Mouse (Mus musculus) liver, adult 2 months (tissue): ENCODE data around the gene Apela.

ENCODE experiments used
- CTCF ChIP-seq: fragments of 200-500 bp; IDR thresholded peaks from 2 replicates; pipeline ENCODE4 v1.5.1; 2011; ENCODE audit warnings: low read depth, low read length, control low read depth
- POLR2A ChIP-seq: fragments of 200-500 bp; IDR thresholded peaks from 2 replicates; pipeline ENCODE4 v1.6.1; 2011; ENCODE audit warnings: low read length, control low read depth; ENCODE audit not compliant: insufficient read depth; ENCODE audit errors: extremely low read depth

DNA sequence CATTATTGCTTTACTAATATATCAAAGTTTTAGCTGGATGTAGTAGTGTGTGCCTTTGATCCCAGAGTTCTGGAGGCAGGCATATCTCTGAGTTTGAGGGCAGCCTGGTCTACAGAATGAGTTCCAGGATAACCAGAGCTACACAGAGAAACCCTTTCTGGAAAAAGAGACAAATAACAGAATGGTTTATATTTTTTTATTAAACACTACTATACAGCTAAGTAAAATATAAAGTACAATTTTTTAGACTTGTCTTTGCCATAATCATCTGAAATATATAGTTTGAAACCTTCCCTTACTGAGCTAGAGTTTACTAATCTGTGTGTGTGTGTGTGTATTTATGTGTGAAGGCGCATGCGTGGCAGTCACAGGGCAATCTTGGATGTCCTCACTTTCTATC is 37.6 kb upstream of the Apela start, which contains the start of gene Gm10663:
- TF ChIP-seq CTCF (no peak), POLR2A (no peak)
